Mouse (Mus musculus): ENCODE measurements around the gene Coa5. TPM values are rescaled to one million over a fixed set of nuclear protein-coding genes. Genes with fewer than 3 reads are reported as not detected.

Gene Coa5
- total and polyA plus RNA-seq, 3 experiments, result 43.8 to 79.8 (median 62.8) TPM

DNA sequence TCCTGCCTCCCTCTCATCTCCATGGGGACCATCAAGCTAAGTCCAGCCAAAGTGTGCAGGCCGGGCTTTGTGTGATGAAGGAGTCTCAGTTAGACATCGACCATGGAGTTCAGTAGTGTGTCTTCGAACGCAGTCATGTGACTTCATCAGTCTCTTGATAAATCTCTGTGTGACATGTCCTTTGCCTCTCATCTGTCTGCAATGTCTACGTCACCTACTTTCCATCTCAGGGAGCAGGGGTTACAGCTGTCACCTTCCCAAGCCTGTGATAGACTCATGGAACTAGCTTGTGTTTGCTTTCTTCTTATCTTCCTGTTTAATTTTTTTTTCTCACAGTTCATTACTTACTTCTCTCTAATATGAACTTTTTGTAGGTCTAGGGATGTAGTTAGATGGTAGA is 49.0 kb downstream of the Coa5 start:
- Histone ChIP-seq H3K36me3 (replicated peaks in 1 of 2; ENCODE audit: control insufficient read depth in 1 of 2, insufficient read depth in 1 of 2, low read length in 1 of 2) (peaks cover 24 to 64% of the 10 kb centered on the region in 2 experiments), H3K4me3 (replicated peaks in 1 of 3; ENCODE audit: low read depth in 2 of 3, low read length in 2 of 3, poor library complexity in 1 of 3) (no peak overlapping the region), H3K4me1 (ENCODE audit: control insufficient read depth in 1 of 2, insufficient read depth in 2 of 2) (0 out of 4 replicates have a peak, but pooled peaks cover 0 to 4% of the 10 kb centered on the region in 2 experiments), H3K79me2 (replicated peaks; ENCODE audit: control insufficient read depth, extremely low read depth, insufficient read depth, poor library complexity, severe bottlenecking) (no peaks in the 10 kb centered on the region), H3K9me3 (replicated peaks; ENCODE audit: low read length) (no peaks in the 10 kb centered on the region), H3K27ac (ENCODE audit: insufficient read depth, low read depth) (no peak overlapping the region), H3K27me3 (replicated peaks) (no peaks in the 10 kb centered on the region), H3K4me2 (ENCODE audit: insufficient read depth, low read depth, poor library complexity, severe bottlenecking) (no peak overlapping the region), H3K9ac (ENCODE audit: insufficient read depth, low read depth) (no peak overlapping the region)
- no peak for TF ChIP-seq MAFK (IDR thresholded peaks at IDR 0.05; ENCODE audit: insufficient replicate concordance, low read length)
- no peak for TF ChIP-seq POLR2A (IDR thresholded peaks at IDR 0.05; ENCODE audit: low read depth, low read length)
- no peak for TF ChIP-seq JUND (conservative IDR thresholded peaks at IDR 0.05; ENCODE audit: low read depth, low read length)
- TF ChIP-seq ZMIZ1 (IDR thresholded peaks at IDR 0.05; ENCODE audit: low read depth, low read length), result no peak
- no peak for TF ChIP-seq TBP (conservative IDR thresholded peaks at IDR 0.05; ENCODE audit: low read depth, low read length)
- TF ChIP-seq USF2 (conservative IDR thresholded peaks at IDR 0.05; ENCODE audit: low read depth, low read length), result no peak
- TF ChIP-seq E2F4 (IDR thresholded peaks at IDR 0.05; ENCODE audit: insufficient replicate concordance, low read depth, low read length), result no peak
- no peak for TF ChIP-seq ETS1 (conservative IDR thresholded peaks at IDR 0.05; ENCODE audit: low read depth, low read length)
- no peak for TF ChIP-seq ELF1 (IDR thresholded peaks at IDR 0.05; ENCODE audit: low read depth, low read length)
- in situ Hi-C loops (cut with MboI; ENCODE audit: low pct_ligation_motif_present, low pct_unique_long_range_greater_than_20kb, low sequenced_read_pairs), result loop anchor here (5.0 kb wide), 1 partner anchor 94 kb away; no protein-coding TSS in a partner anchor
- dilution Hi-C loops (cut with MboI; ENCODE audit: extremely low pct_ligation_motif_present, extremely low pct_unique_long_range_greater_than_20kb, low sequenced_read_pairs), result no loop called here
- no peak for DNase-seq (ENCODE audit: extremely low read depth)

DNA sequence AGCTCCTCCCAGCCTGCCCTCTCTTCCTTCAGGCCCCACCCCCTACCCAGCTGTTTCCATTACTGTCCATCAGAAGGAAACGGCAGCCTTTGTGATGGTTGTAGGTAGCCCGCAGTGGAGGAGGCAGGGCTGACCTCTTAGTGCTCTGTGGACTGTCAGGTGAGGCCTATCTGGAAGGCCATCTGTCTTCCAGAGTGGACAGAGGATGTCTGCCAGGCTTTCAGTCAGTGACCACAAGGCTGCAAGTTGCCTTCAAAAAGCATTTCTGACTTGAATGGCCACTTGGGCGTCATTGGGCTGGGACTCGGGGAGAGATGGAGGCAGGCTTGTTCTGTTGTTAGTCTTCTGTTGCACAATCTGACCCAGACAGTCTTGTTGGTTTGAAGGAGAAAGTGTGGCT is 50.4 kb downstream of the Coa5 start:
- no peak overlapping the region for H3K9ac ChIP-seq (ENCODE audit: insufficient read depth, low read depth)
- no peak for DNase-seq (ENCODE audit: extremely low read depth)
- H3K79me2 ChIP-seq (replicated peaks; ENCODE audit: control insufficient read depth, extremely low read depth, insufficient read depth, poor library complexity, severe bottlenecking), result no peaks in the 10 kb centered on the region
- H3K27ac ChIP-seq (ENCODE audit: insufficient read depth, low read depth), result no peak overlapping the region
- peaks cover 24 to 68% of the 10 kb centered on the region in 2 experiments for H3K36me3 ChIP-seq (replicated peaks in 1 of 2; ENCODE audit: control insufficient read depth in 1 of 2, insufficient read depth in 1 of 2, low read length in 1 of 2)
- H3K4me3 ChIP-seq (replicated peaks in 1 of 3; ENCODE audit: low read depth in 2 of 3, low read length in 2 of 3, poor library complexity in 1 of 3), result no peak overlapping the region
- TF ChIP-seq JUND (conservative IDR thresholded peaks at IDR 0.05; ENCODE audit: low read depth, low read length) (no peak), NRF1 (IDR thresholded peaks at IDR 0.05; ENCODE audit: low read depth, low read length) (no peak), BHLHE40 (IDR thresholded peaks at IDR 0.05; ENCODE audit: low read depth, low read length) (no peak)
- no peaks in the 10 kb centered on the region for H3K27me3 ChIP-seq (replicated peaks)
- H3K4me2 ChIP-seq (ENCODE audit: insufficient read depth, low read depth, poor library complexity, severe bottlenecking), result no peak overlapping the region
- H3K9me3 ChIP-seq (replicated peaks; ENCODE audit: low read length), result no peaks in the 10 kb centered on the region
- peaks cover 0 to 5% of the 10 kb centered on the region in 2 experiments; a peak in 1 of 4 replicates for H3K4me1 ChIP-seq (ENCODE audit: control insufficient read depth in 1 of 2, insufficient read depth in 2 of 2)
- in situ Hi-C loops (cut with MboI; ENCODE audit: low pct_ligation_motif_present, low pct_unique_long_range_greater_than_20kb, low sequenced_read_pairs), result no loop called here
- dilution Hi-C loops (cut with MboI; ENCODE audit: extremely low pct_ligation_motif_present, extremely low pct_unique_long_range_greater_than_20kb, low sequenced_read_pairs), result no loop called here

GRCm38 (mm10) chr1:37378095-37378494 is 51.8 kb downstream of the Coa5 start:
- in situ Hi-C loops (cut with MboI; ENCODE audit: low pct_ligation_motif_present, low pct_unique_long_range_greater_than_20kb, low sequenced_read_pairs), result no loop called here
- H3K36me3 ChIP-seq (replicated peaks in 1 of 2; ENCODE audit: control insufficient read depth in 1 of 2, insufficient read depth in 1 of 2, low read length in 1 of 2), result peaks cover 26 to 67% of the 10 kb centered on the region in 2 experiments
- no peak for DNase-seq (ENCODE audit: extremely low read depth)

More at GRCm38 (mm10) chr1:37378095-37378494, 51.8 kb downstream of the Coa5 start:
- Histone ChIP-seq H3K27ac (ENCODE audit: insufficient read depth, low read depth) (no peak overlapping the region), H3K4me3 (replicated peaks in 1 of 3; ENCODE audit: low read depth in 2 of 3, low read length in 2 of 3, poor library complexity in 1 of 3) (no peak overlapping the region), H3K9ac (ENCODE audit: insufficient read depth, low read depth) (no peak overlapping the region), H3K4me2 (ENCODE audit: insufficient read depth, low read depth, poor library complexity, severe bottlenecking) (no peak overlapping the region), H3K27me3 (replicated peaks) (no peaks in the 10 kb centered on the region), H3K79me2 (replicated peaks; ENCODE audit: control insufficient read depth, extremely low read depth, insufficient read depth, poor library complexity, severe bottlenecking) (no peaks in the 10 kb centered on the region), H3K9me3 (replicated peaks; ENCODE audit: low read length) (no peaks in the 10 kb centered on the region), H3K4me1 (ENCODE audit: control insufficient read depth in 1 of 2, insufficient read depth in 2 of 2) (peaks cover 4 to 19% of the 10 kb centered on the region in 2 experiments)
- no peak for TF ChIP-seq POLR2AphosphoS2 (IDR thresholded peaks at IDR 0.05; ENCODE audit: low read depth, low read length)
- no peak for TF ChIP-seq KAT2A (IDR thresholded peaks at IDR 0.05; ENCODE audit: insufficient replicate concordance, low read length)
- TF ChIP-seq JUND (conservative IDR thresholded peaks at IDR 0.05; ENCODE audit: low read depth, low read length), result no peak
- no peak for TF ChIP-seq RAD21 (IDR thresholded peaks at IDR 0.05; ENCODE audit: low read depth, low read length)
- no peak for TF ChIP-seq TBP (conservative IDR thresholded peaks at IDR 0.05; ENCODE audit: low read depth, low read length)
- TF ChIP-seq ZNF384 (IDR thresholded peaks at IDR 0.05; ENCODE audit: low read depth, low read length), result no peak
- TF ChIP-seq MAZ (IDR thresholded peaks at IDR 0.05; ENCODE audit: low read depth, low read length), result no peak
- TF ChIP-seq NELFE (IDR thresholded peaks at IDR 0.05; ENCODE audit: low read depth, low read length), result no peak
- TF ChIP-seq RCOR1 (conservative IDR thresholded peaks at IDR 0.05; ENCODE audit: low read depth, low read length), result no peak
- no peak for TF ChIP-seq USF2 (conservative IDR thresholded peaks at IDR 0.05; ENCODE audit: low read depth, low read length)
- TF ChIP-seq MXI1 (IDR thresholded peaks at IDR 0.05; ENCODE audit: low read depth, low read length), result no peak
- no peak for TF ChIP-seq SMC3 (IDR thresholded peaks at IDR 0.05; ENCODE audit: low read depth, low read length)
- no peak for TF ChIP-seq EP300 (IDR thresholded peaks at IDR 0.05; ENCODE audit: low read length)
- no peak for TF ChIP-seq GABPA (IDR thresholded peaks at IDR 0.05; ENCODE audit: insufficient replicate concordance, low read depth, low read length)
- TF ChIP-seq E2F4 (IDR thresholded peaks at IDR 0.05; ENCODE audit: insufficient replicate concordance, low read depth, low read length), result no peak
- dilution Hi-C loops (cut with MboI; ENCODE audit: extremely low pct_ligation_motif_present, extremely low pct_unique_long_range_greater_than_20kb, low sequenced_read_pairs), result no loop called here
